Mouse (Mus musculus) stomach, postnatal 0 days (tissue): ENCODE measurements at regions not wholly inside any gene's neighbourhood (a gene's known extent, or its start where the extent isn't known, plus 50 kb on each side); places are given as distances from the start of the nearest gene placed in this dataset.
A peak's percentile ranks its signal among the peaks of the same experiment; 100 is the strongest.

ENCODE experiments used
- ATAC-seq: fragments of 200-750 bp; cut with Nextera tagmentation; 2 replicates; pipeline ENCODE4 v1.8.0; 2017; ENCODE audit not compliant: low FRiP score, low TSS enrichment
- DNase-seq: peaks from one replicate; pipeline ENCODE4 v3.0.0-alpha.2; 2016; ENCODE audit warnings: low spot score
- H3K27ac ChIP-seq: fragments of 300-500 bp; sonication (generic); replicated peaks from 2 replicates; pipeline ENCODE4 v1.5.1; 2014; ENCODE audit warnings: mild to moderate bottlenecking, control low read depth
- H3K27me3 ChIP-seq: fragments of 300-500 bp; sonication (generic); 2 replicates; pipeline ENCODE4 v1.6.1; 2014; ENCODE audit warnings: low read length; ENCODE audit not compliant: control insufficient read depth, insufficient read depth
- H3K36me3 ChIP-seq: fragments of 300-500 bp; sonication (generic); 2 replicates; pipeline ENCODE4 v1.6.1; 2014; ENCODE audit warnings: low read length, mixed read lengths; ENCODE audit not compliant: control insufficient read depth, insufficient read depth
- H3K4me1 ChIP-seq: fragments of 300-500 bp; sonication (generic); replicated peaks from 2 replicates; pipeline ENCODE4 v1.6.1; 2014; ENCODE audit warnings: antibody characterized with exemption; ENCODE audit not compliant: control insufficient read depth, insufficient read depth
- H3K4me2 ChIP-seq: fragments of 300-500 bp; sonication (generic); replicated peaks from 2 replicates; pipeline ENCODE4 v1.6.1; 2014; ENCODE audit warnings: low read depth, mild to moderate bottlenecking, control low read depth, moderate library complexity
- H3K4me3 ChIP-seq: fragments of 300-500 bp; sonication (generic); 2 replicates; pipeline ENCODE4 v1.5.1; 2014; ENCODE audit warnings: low read depth, low read length, control low read depth
- H3K9ac ChIP-seq: fragments of 300-500 bp; sonication (generic); 2 replicates; pipeline ENCODE4 v1.6.1; 2014; ENCODE audit warnings: mild to moderate bottlenecking, low read length, control low read depth, mixed read lengths
- H3K9me3 ChIP-seq: fragments of 300-500 bp; sonication (generic); 2 replicates; pipeline ENCODE4 v1.6.1; 2016; ENCODE audit warnings: low read length; ENCODE audit not compliant: control insufficient read depth
- CTCF ChIP-seq: IDR thresholded peaks from 2 replicates; pipeline ENCODE4 v1.5.1; 2016; ENCODE audit warnings: antibody characterized with exemption, low read depth, mild to moderate bottlenecking, moderate library complexity
- EP300 ChIP-seq: optimal IDR thresholded peaks from 2 replicates; pipeline ENCODE3; 2016; ENCODE audit warnings: antibody characterized with exemption
- WGBS: fragments of 180-500 bp; shearing (Covaris S2); extraction: QIAGEN DNeasy Blood & Tissue Kit; methylation state at CpG from one replicate; pipeline ENCODE4 v1.1.7; 2014; 5-methylcytosine and 5-hydroxymethylcytosine counted together

DNA sequence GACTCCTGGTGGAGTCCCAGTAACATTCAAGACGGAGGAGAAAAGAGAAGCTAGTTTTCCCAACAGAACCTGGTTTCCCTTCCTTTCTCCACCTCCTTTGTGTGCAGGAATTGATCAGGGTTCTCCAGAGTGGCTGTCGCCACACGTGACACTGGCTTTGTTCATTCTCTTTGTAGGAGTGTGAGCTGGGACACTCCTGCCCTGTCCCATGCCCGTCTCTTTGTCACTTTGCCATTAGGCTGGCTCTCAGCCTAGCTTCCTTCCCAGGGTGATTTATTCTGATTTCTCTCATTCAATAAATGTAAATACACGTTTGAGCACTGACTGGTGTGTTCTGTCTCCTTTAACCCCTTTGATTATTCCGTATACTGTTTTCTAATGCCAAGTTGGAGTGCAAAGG lies 55.3 kb upstream of the Fndc3b start:
- no peaks in the 10 kb centered on the region for H3K27me3 ChIP-seq
- no peak overlapping the region for H3K4me2 ChIP-seq
- no peak overlapping the region for H3K9ac ChIP-seq
- WGBS = 38% methylated on average over 6 of the region's 6 CpGs
- ATAC-seq = no peak
- no peak for TF ChIP-seq CTCF
- TF ChIP-seq EP300 = no peak
- peak overlapping the region; percentile 56 for H3K27ac ChIP-seq
- no peaks in the 10 kb centered on the region for H3K36me3 ChIP-seq
- H3K4me1 ChIP-seq = no peaks in the 10 kb centered on the region
- H3K4me3 ChIP-seq = no peak overlapping the region
- H3K9me3 ChIP-seq = no peaks in the 10 kb centered on the region
- DNase-seq = no peak

DNA sequence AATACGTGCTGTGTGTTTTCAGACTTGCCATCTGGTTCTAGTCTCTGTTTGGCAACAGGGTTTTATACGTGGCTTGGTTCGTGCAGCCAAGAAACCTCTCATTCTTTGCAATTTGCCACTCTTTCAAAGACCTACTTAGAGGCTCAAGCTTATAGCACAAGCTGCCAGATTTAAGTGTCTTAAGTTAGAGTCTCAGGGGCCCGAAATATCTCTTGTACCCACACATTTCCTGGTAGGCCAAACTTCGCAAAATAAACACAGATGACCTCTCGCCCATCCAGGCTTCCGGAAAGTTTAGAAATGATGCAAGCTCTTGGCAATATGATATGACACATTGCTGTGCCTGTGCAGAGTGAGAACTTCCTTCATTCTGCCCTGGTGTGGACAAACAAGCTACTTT lies 54.8 kb upstream of the Fndc3b start:
- Histone ChIP-seq H3K4me2 (no peak overlapping the region), H3K4me3 (no peak overlapping the region), H3K9ac (no peak overlapping the region), H3K27ac (peak overlapping the region; percentile 56), H3K36me3 (no peaks in the 10 kb centered on the region), H3K27me3 (no peaks in the 10 kb centered on the region), H3K9me3 (no peaks in the 10 kb centered on the region), H3K4me1 (no peaks in the 10 kb centered on the region)
- no peak for DNase-seq
- TF ChIP-seq EP300 (no peak), CTCF (no peak)
- peak; percentile 88 for ATAC-seq
- WGBS = 39% methylated on average over 7 of the region's 7 CpGs

DNA sequence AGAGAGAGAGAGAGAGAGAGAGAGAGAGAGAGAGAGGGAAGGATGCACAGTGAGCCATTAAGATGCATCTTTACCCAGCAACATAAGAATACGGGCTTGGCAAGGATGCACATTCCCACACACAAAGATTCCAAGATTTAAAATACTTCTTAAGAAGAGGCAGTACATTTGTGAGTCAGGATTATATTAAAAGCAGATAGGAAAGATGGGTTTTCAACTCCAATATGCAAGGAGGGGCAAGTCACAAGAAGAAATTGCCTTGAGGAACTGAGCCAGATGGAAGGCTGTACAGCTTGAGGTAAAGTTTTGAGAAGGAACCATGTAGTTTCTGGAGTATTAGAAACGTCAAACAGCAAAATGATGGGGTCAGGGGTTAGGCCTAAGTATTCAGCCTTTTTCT lies 53.4 kb upstream of the Fndc3b start:
- TF ChIP-seq CTCF (no peak), EP300 (no peak)
- Histone ChIP-seq H3K36me3 (no peaks in the 10 kb centered on the region), H3K4me2 (no peak overlapping the region), H3K27me3 (no peaks in the 10 kb centered on the region), H3K9ac (no peak overlapping the region), H3K9me3 (no peaks in the 10 kb centered on the region), H3K4me1 (no peaks in the 10 kb centered on the region), H3K27ac (no peak overlapping the region), H3K4me3 (no peak overlapping the region)
- WGBS = 55% methylated on average over 2 of the region's 2 CpGs
- no peak for DNase-seq
- no peak for ATAC-seq

DNA sequence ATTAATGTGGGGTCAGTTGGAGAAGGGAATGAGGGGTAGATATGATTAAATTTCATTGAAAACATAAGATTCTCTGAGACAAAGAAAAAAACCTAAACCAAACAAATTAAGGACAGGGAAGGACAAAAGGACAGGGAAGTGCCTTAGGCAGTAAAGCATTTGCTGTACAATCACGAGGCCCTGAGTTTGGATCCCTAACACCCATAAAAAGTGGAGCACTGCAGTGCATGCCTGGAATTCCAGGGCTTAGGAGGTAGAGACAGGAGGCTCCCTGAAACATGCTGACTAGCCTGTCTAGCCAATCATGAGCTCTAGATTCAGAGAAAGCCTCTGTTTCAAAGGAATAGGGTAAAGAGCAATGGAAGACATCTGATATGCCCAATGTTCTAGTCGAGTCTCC lies 49.9 kb upstream of the Fndc3b start:
- no peak overlapping the region for H3K4me2 ChIP-seq
- WGBS = 62% methylated on average over 2 of the region's 2 CpGs
- no peak overlapping the region for H3K9ac ChIP-seq
- no peak overlapping the region for H3K4me3 ChIP-seq
- TF ChIP-seq EP300 = no peak
- no peak for TF ChIP-seq CTCF
- no peak overlapping the region for H3K27ac ChIP-seq
- no peaks in the 10 kb centered on the region for H3K27me3 ChIP-seq
- ATAC-seq (no peak), DNase-seq (no peak)
- no peaks in the 10 kb centered on the region for H3K36me3 ChIP-seq
- no peaks in the 10 kb centered on the region for H3K9me3 ChIP-seq
- H3K4me1 ChIP-seq = no peaks in the 10 kb centered on the region
